Mouse (Mus musculus): ENCODE measurements around the gene Tshz3.

DNA sequence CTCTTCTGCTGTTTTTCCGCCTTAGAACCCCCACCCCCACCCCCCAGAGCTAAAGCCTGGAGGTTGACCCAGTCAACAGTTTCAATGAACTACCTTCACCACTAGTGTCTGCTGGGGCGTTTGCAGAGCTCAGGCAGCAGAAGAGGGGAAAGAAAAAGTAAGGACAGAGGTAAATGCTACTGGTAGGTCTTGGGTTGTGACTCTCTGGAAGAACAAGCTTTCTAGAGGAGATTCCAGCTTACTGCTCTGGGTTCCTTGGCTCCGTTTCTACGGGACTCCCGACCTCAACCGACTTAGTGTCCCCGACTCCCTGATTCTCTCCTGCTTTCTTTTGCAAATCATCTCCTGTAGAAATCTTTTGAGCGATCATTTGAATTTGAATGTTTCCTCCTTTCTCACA lies 19.9 kb upstream of the Tshz3 start:
- no peak for TF ChIP-seq CTCF (IDR thresholded peaks at IDR 0.05; ENCODE audit: low read depth, low read length)
- no peak for TF ChIP-seq POLR2AphosphoS5 (IDR thresholded peaks at IDR 0.05; ENCODE audit: insufficient replicate concordance, low read depth, low read length)
- TF ChIP-seq GATA2 (IDR thresholded peaks at IDR 0.05; ENCODE audit: borderline replicate concordance, low read depth, low read length) = no peak
- TF ChIP-seq GATA1 (IDR thresholded peaks at IDR 0.05; ENCODE audit: borderline replicate concordance, low read length) = no peak
- no peak for TF ChIP-seq TAL1 (conservative IDR thresholded peaks at IDR 0.05; ENCODE audit: low read depth, low read length)
